Mouse (Mus musculus): Measurements from ENCODE around the gene Gm3164.
"Not testable (repeated sequence)": the region's sequence is repeated elsewhere in the genome, so short reads cannot be mapped to it uniquely, and the experiment has no call there.

The Gm3164 gene

DNA sequence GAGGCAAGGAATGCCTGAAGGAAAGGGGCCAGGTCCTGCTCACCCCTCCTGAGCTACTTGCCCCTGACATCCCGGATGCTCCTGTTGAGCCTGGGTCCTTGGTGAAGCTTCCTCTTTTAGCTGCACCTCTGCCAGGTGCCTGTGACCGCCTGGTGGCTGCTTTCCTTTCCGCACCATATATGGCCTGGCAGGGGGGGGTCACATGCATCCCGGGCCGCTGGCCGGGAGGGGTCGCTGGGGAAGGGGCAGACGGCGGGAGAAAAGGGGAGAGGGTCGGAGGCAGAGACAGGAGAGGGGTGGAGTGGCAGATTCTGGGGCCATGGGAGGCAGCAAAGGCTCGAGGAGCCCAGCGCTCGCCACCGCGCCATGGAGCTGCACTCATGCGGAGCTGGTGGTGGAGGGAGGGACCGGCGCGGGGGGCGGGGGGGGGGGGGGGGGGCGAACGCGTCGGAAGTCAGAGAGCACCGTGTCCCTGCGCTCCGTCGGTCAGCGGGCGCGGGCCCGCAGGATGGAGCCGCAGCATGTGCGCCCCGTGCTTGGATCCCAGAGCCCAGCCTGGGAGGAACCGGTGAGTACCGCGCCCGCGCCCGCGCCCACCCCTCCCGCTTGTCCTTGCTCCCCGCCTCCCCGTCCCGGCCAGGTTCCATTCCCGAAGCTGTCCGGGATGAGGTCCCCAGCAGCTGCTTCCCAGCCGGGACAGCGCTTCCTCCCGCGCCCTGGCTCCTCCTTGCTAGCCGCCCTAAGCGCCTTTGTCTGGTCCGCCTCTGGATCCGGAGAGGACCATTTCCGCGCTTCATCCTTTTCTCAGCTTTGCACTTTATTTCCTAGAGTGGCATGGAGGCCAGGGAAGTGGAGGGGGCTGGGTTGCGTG lies at the start of gene Gm3164:
Gene Gm3164, plus strand, starts transcription at position 484 of the 871 bp plus-strand sequence.
- in situ Hi-C loops (cut with MboI; ENCODE audit: low pct_unique_long_range_greater_than_20kb in 1 of 2, low sequenced_read_pairs in 2 of 2, unreplicated experiment in 1 of 2) = not testable (repeated sequence)

- in situ Hi-C loops (cut with MboI; ENCODE audit: low pct_unique_long_range_greater_than_20kb in 1 of 2, low sequenced_read_pairs in 2 of 2, unreplicated experiment in 1 of 2) = not testable (repeated sequence)
Measured at GRCm38 (mm10) chr14:4368991-4369390, 46.3 kb upstream of the Gm3164 start.

GRCm38 (mm10) chr14:4369691-4370090 lies 45.6 kb upstream of the Gm3164 start:
- in situ Hi-C loops (cut with MboI; ENCODE audit: low pct_unique_long_range_greater_than_20kb in 1 of 2, low sequenced_read_pairs in 2 of 2, unreplicated experiment in 1 of 2) = not testable (repeated sequence)

DNA sequence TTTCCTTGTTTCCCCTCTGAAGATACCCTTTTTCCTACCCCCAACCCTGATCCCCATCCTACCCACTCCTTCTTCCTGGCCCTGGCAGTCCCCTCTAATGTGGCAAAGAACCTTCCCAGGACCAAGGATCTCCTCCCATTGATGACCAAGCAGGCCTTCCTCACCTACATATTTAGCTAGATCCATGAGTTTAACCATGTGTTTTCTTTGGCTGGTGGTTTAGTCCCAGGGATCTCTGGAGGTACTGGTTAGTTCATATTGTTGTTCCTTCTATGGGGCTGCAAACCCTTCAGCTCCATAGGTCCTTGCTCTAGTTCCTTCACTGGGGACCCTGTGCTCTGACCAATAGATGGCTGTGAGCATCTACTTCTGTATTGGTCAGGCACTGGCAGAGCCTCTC lies 37.4 kb upstream of the Gm3164 start:
- in situ Hi-C loops (cut with MboI; ENCODE audit: low pct_unique_long_range_greater_than_20kb in 1 of 2, low sequenced_read_pairs in 2 of 2, unreplicated experiment in 1 of 2) = not testable (repeated sequence)

DNA sequence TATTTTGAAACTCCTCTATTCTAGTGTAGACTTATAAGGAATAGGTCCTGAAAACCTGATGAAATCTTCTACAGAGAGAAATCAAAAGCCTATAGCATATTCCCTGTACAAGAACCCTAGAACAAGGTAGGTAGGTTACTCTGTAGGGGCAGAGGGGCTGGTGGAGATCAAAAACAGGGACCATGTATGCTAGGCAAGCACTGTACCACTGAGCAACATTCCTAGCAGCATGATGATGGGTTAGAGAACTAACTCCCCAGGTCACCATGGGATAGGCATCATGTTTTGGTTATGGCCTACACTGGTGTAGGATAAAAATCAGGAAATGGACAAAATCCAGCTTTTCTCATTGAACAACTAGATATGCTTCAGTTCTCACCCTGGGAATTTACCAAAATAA lies 29.6 kb upstream of the Gm3164 start:
- in situ Hi-C loops (cut with MboI; ENCODE audit: low pct_unique_long_range_greater_than_20kb in 1 of 2, low sequenced_read_pairs in 2 of 2, unreplicated experiment in 1 of 2) = not testable (repeated sequence)

GRCm38 (mm10) chr14:4392841-4393530 lies 22.3 kb upstream of the Gm3164 start:
- in situ Hi-C loops (cut with MboI; ENCODE audit: low pct_unique_long_range_greater_than_20kb in 1 of 2, low sequenced_read_pairs in 2 of 2, unreplicated experiment in 1 of 2) = not testable (repeated sequence)

GRCm38 (mm10) chr14:4397226-4397625 lies 18.0 kb upstream of the Gm3164 start, which contains the start of gene Gm3159:
Gene Gm3159 (plus strand): TSS chr14:4397526.
- in situ Hi-C loops (cut with MboI; ENCODE audit: low pct_unique_long_range_greater_than_20kb in 1 of 2, low sequenced_read_pairs in 2 of 2, unreplicated experiment in 1 of 2) = not testable (repeated sequence)

GRCm38 (mm10) chr14:4398624-4399023 lies 16.6 kb upstream of the Gm3164 start:
- in situ Hi-C loops (cut with MboI; ENCODE audit: low pct_unique_long_range_greater_than_20kb in 1 of 2, low sequenced_read_pairs in 2 of 2, unreplicated experiment in 1 of 2) = not testable (repeated sequence)

- in situ Hi-C loops (cut with MboI; ENCODE audit: low pct_unique_long_range_greater_than_20kb in 1 of 2, low sequenced_read_pairs in 2 of 2, unreplicated experiment in 1 of 2) = not testable (repeated sequence)
Measured at GRCm38 (mm10) chr14:4400115-4400789, 15.0 kb upstream of the Gm3164 start.

GRCm38 (mm10) chr14:4401245-4401644 lies 14.0 kb upstream of the Gm3164 start:
- in situ Hi-C loops (cut with MboI; ENCODE audit: low pct_unique_long_range_greater_than_20kb in 1 of 2, low sequenced_read_pairs in 2 of 2, unreplicated experiment in 1 of 2) = not testable (repeated sequence)

DNA sequence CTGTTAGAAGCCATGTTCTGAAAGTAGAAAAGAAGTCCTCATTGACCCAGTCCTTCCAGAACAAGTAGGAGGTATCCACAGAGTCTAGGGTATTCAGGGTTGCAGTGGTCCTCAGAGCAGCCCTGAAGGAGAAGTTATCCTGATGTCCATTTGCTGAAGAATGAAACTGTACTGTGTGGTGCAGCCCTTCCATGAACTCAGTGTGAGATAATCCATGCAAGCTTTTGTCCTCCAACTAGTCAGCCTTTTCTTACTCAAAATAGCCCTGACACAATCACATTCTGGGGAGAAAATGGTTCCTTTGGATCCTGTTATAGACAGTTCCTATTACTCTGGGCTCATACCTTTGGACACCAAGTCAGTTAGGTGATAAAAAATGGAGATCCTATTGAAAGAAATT lies 11.4 kb upstream of the Gm3164 start:
- in situ Hi-C loops (cut with MboI; ENCODE audit: low pct_unique_long_range_greater_than_20kb in 1 of 2, low sequenced_read_pairs in 2 of 2, unreplicated experiment in 1 of 2) = not testable (repeated sequence)

GRCm38 (mm10) chr14:4409939-4410338 lies 5.3 kb upstream of the Gm3164 start:
- in situ Hi-C loops (cut with MboI; ENCODE audit: low pct_unique_long_range_greater_than_20kb in 1 of 2, low sequenced_read_pairs in 2 of 2, unreplicated experiment in 1 of 2) = not testable (repeated sequence)

GRCm38 (mm10) chr14:4430692-4431091 lies 15.4 kb downstream of the Gm3164 start, which contains the start of gene Gm3173:
Gene Gm3173 (plus strand): TSS chr14:4430992.
- in situ Hi-C loops (cut with MboI; ENCODE audit: low pct_unique_long_range_greater_than_20kb in 1 of 2, low sequenced_read_pairs in 2 of 2, unreplicated experiment in 1 of 2) = not testable (repeated sequence)

DNA sequence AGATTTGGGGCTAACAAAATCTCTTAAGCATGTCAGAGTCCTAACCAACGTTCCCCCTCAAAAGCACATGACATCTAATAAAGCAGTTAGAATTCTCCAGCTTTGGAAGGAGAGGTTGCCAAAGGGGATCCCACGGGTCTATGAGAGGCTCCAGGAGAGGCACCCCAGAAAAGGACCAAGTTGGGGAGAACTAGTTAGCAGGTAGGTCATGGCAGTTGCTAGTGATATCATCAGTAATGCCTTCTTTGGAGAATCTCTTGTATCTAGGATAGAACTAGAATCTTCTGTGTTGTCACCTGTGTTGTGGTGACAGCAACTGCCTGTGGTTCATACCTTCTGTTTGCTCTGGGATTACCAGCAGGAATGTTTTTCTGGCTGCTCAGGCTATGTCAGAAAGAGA lies 66.2 kb downstream of the Gm3164 start, which contains the start of gene Gm3182:
Gene Gm3182, plus strand, starts transcription at position 301 of the 400 bp plus-strand sequence.
- in situ Hi-C loops (cut with MboI; ENCODE audit: low pct_unique_long_range_greater_than_20kb in 1 of 2, low sequenced_read_pairs in 2 of 2, unreplicated experiment in 1 of 2) = not testable (repeated sequence)
